In the genomic region with DNA sequence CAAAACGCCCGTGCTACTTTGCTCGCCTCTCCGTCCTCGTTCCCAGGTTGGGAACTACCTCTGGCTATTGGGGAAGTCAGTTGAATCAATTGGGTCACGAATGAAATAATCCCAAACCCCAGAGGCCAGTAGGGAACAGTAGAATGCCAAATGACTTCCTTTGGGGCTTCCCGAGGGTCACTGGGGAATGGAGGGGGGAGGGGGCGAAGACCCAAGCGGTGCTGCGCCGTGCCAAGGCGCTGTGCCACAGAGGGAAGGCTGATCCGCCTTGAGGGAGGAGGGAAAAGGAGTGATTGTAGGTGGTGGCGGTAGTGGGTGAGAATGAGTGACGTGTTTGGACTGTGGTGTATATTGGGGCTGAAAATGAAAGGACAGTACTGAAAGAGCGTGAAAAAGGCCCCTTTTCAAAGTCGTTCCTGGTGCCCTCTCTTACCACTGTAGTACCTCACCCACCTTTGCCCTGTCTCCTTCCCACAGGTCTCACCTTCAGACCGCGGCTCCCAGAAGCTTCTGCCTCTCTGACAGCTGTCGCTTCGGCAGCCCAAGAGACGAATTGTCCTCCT, we compare ENCODE assay signal across 9 mouse cellular contexts. TPM values are rescaled to one million over a fixed set of nuclear protein-coding genes. Genes with fewer than 3 reads are reported as not detected.
DNase-seq lines count a peak whose midpoint lies in the region; ATAC-seq and TF ChIP-seq lines count a peak whose summit lies in the region.
"Had no signal": no experiment of that assay in that cellular context is flagged by ENCODE, and none has a peak within 500 bp of the region (broad histone marks: within the 10 kb centered on the region; RNA-seq: fewer than 3 reads in every experiment).

No protein-coding gene starts in this region.

- WGBS in hindbrain, embryonic 13.5 days, result 1% methylated on average over 22 of the region's 22 CpGs
- WGBS in limb, embryonic 14.5 days, result 0% methylated on average over 22 of the region's 22 CpGs

- TF ChIP-seq POLR2A in limb, embryonic 14.5 days (IDR thresholded peaks at IDR 0.05; ENCODE audit: borderline replicate concordance, extremely low read depth, insufficient read depth, insufficient read length), result 0 out of 2 replicates have a peak, but pooled peaks have one; percentile 17

- H3K4me1 ChIP-seq in hindbrain, embryonic 13.5 days (replicated peaks), result peaks cover 50% of the 10 kb centered on the region
- peaks cover 47% of the 10 kb centered on the region for H3K4me1 ChIP-seq in limb, embryonic 14.5 days (ENCODE audit: control insufficient read depth, insufficient read depth, low read length)

- H3K27ac ChIP-seq in hindbrain, embryonic 13.5 days, result peak overlapping the region; percentile 82
- H3K27ac ChIP-seq in limb, embryonic 14.5 days (replicated peaks; ENCODE audit: low read depth, low read length), result peak overlapping the region; percentile 91
- H3K27ac ChIP-seq: embryonic facial prominence, embryonic 12.5 days had no signal

- H3K9me3 ChIP-seq in hindbrain, embryonic 13.5 days, result no peaks in the 10 kb centered on the region
- no peaks in the 10 kb centered on the region for H3K9me3 ChIP-seq in limb, embryonic 14.5 days (ENCODE audit: control insufficient read depth, low read length)
- H3K9me3 ChIP-seq: embryonic facial prominence, embryonic 12.5 days had no signal

- DNase-seq in adrenal gland, adult (ENCODE audit: inconsistent age in 2 of 2, low spot score in 1 of 2), result peak; percentile 68 to 92
- DNase-seq in adrenal gland, adult 8-10 months, result no peak
- peak; percentile 4 for DNase-seq in limb, embryonic 14.5 days (ENCODE audit: low spot score)
- DNase-seq in frontal cortex, postnatal 25 days (ENCODE audit: low spot score in 2 of 2), result no peak
- DNase-seq in T-cell, adult 2 months (ENCODE audit: low spot score), result no peak
- no peak for DNase-seq in left cerebral cortex, adult 18-20 months (ENCODE audit: low spot score in 2 of 2)

- peak; percentile 14 for ATAC-seq in CD4-positive, CD25-positive, alpha-beta regulatory T cell, adult 4 months
- no peak for ATAC-seq in hindbrain, embryonic 13.5 days (ENCODE audit: low FRiP score)
- ATAC-seq in limb, embryonic 14.5 days (ENCODE audit: low FRiP score, low read depth), result no peak

- peak overlapping the region; percentile 49; the same call in 1 of the 2 replicates for H3K9ac ChIP-seq in hindbrain, embryonic 13.5 days
- H3K9ac ChIP-seq in limb, embryonic 14.5 days (ENCODE audit: low read depth, low read length, severe bottlenecking), result peak overlapping the region; percentile 84
- H3K9ac ChIP-seq: embryonic facial prominence, embryonic 12.5 days had no signal

- H3K4me3 ChIP-seq in hindbrain, embryonic 13.5 days, result peak overlapping the region; percentile 34
- peak overlapping the region; percentile 65 for H3K4me3 ChIP-seq in limb, embryonic 14.5 days (replicated peaks; ENCODE audit: low read length)
- H3K4me3 ChIP-seq: embryonic facial prominence, embryonic 12.5 days had no signal

- H3K27me3 ChIP-seq in hindbrain, embryonic 13.5 days, result peaks cover 99% of the 10 kb centered on the region
- H3K27me3 ChIP-seq in limb, embryonic 14.5 days (ENCODE audit: control insufficient read depth, insufficient read depth, low read length), result peaks cover 29% of the 10 kb centered on the region

- H3K4me2 ChIP-seq in hindbrain, embryonic 13.5 days, result peak overlapping the region; percentile 64
- H3K4me2 ChIP-seq in limb, embryonic 14.5 days (replicated peaks; ENCODE audit: low read depth, low read length, severe bottlenecking), result peak overlapping the region; percentile 75
- H3K4me2 ChIP-seq: embryonic facial prominence, embryonic 12.5 days had no signal

- no peaks in the 10 kb centered on the region for H3K36me3 ChIP-seq in hindbrain, embryonic 13.5 days
- H3K36me3 ChIP-seq in limb, embryonic 14.5 days (ENCODE audit: control insufficient read depth, insufficient read depth, low read length), result no peaks in the 10 kb centered on the region
- H3K36me3 ChIP-seq: embryonic facial prominence, embryonic 12.5 days had no signal

RNA-seq across cellular contexts. Expression of gene Hoxa3, which starts 0.5 kb away (rescaled TPM):
- total RNA-seq in adrenal gland, adult 8-10 months (2022), result 1 to 10 TPM; 2.9 to 9.8 (median 6.8) TPM
- under 1 TPM in 1 of 2 experiments, not detected in 1; 0.15 TPM for polyA plus RNA-seq in CD4-positive, CD25-positive, alpha-beta regulatory T cell, adult 4 months (2017; shearing (Covaris generic))
- polyA plus RNA-seq in hindbrain, embryonic 13.5 days (2015; fragmentation: Nextera tagmentation; extraction: Ambion mirVana), result 21.8 and 23.8 TPM in 2 replicates
- polyA plus RNA-seq in limb, embryonic 14.5 days (2012; rRNA removed), result 12.0 and 15.9 TPM in 2 replicates
- 2.7 and 3.4 TPM in 2 replicates for polyA plus RNA-seq in limb, embryonic 14.5 days (2014; fragmentation: Nextera tagmentation; extraction: Ambion mirVana)
- total RNA-seq in left cerebral cortex, adult 18-20 months (2021), result not detected

RNA-seq across cellular contexts. Expression of gene Gm28308, which starts 0.5 kb away (rescaled TPM):
- total RNA-seq in adrenal gland, adult 8-10 months (2022), result 1 to 10 TPM in 2 of 4 experiments, under 1 TPM in 2; 0.49 to 2.8 (median 1.4) TPM
- not detected for polyA plus RNA-seq in CD4-positive, CD25-positive, alpha-beta regulatory T cell, adult 4 months (2017; shearing (Covaris generic))
- polyA plus RNA-seq in hindbrain, embryonic 13.5 days (2015; fragmentation: Nextera tagmentation; extraction: Ambion mirVana), result not detected in 2 replicates
- 3.2 and 4.6 TPM in 2 replicates for polyA plus RNA-seq in limb, embryonic 14.5 days (2012; rRNA removed)
- 1.1 TPM in 1 of 2 replicates, not detected in the other for polyA plus RNA-seq in limb, embryonic 14.5 days (2014; fragmentation: Nextera tagmentation; extraction: Ambion mirVana)
- total RNA-seq in left cerebral cortex, adult 18-20 months (2021), result not detected
- polyA plus RNA-seq: embryonic facial prominence, embryonic 12.5 days had no signal

RNA-seq across cellular contexts. Expression of gene Hoxa6, which starts 4.1 kb away (rescaled TPM):
- 1 to 10 TPM; 3.6 to 9.5 (median 5.2) TPM for total RNA-seq in adrenal gland, adult 8-10 months (2022)
- polyA plus RNA-seq in CD4-positive, CD25-positive, alpha-beta regulatory T cell, adult 4 months (2017; shearing (Covaris generic)), result not detected
- polyA plus RNA-seq in hindbrain, embryonic 13.5 days (2015; fragmentation: Nextera tagmentation; extraction: Ambion mirVana), result 16.3 and 28.0 TPM in 2 replicates
- polyA plus RNA-seq in limb, embryonic 14.5 days (2012; rRNA removed), result 3.9 and 4.3 TPM in 2 replicates
- 0.66 and 0.94 TPM in 2 replicates for polyA plus RNA-seq in limb, embryonic 14.5 days (2014; fragmentation: Nextera tagmentation; extraction: Ambion mirVana)
- not detected for total RNA-seq in left cerebral cortex, adult 18-20 months (2021)
- polyA plus RNA-seq: embryonic facial prominence, embryonic 12.5 days had no signal

RNA-seq across cellular contexts. Expression of gene Hoxa5, which starts 8.2 kb away (rescaled TPM):
- total RNA-seq in adrenal gland, adult 8-10 months (2022), result 10 to 100 TPM; 10.8 to 15.6 (median 13.3) TPM
- polyA plus RNA-seq in CD4-positive, CD25-positive, alpha-beta regulatory T cell, adult 4 months (2017; shearing (Covaris generic)), result not detected
- 116 and 150 TPM in 2 replicates for polyA plus RNA-seq in hindbrain, embryonic 13.5 days (2015; fragmentation: Nextera tagmentation; extraction: Ambion mirVana)
- polyA plus RNA-seq in limb, embryonic 14.5 days (2012; rRNA removed), result 11.0 and 12.3 TPM in 2 replicates
- polyA plus RNA-seq in limb, embryonic 14.5 days (2014; fragmentation: Nextera tagmentation; extraction: Ambion mirVana), result 3.4 and 3.8 TPM in 2 replicates
- not detected for total RNA-seq in left cerebral cortex, adult 18-20 months (2021)

RNA-seq across cellular contexts. Expression of gene Hoxa7, which starts 9.0 kb away (rescaled TPM):
- 10 to 100 TPM; 12.9 to 27.9 (median 19.1) TPM for total RNA-seq in adrenal gland, adult 8-10 months (2022)
- not detected for polyA plus RNA-seq in CD4-positive, CD25-positive, alpha-beta regulatory T cell, adult 4 months (2017; shearing (Covaris generic))
- polyA plus RNA-seq in hindbrain, embryonic 13.5 days (2015; fragmentation: Nextera tagmentation; extraction: Ambion mirVana), result 7.4 and 14.9 TPM in 2 replicates
- 15.8 and 17.0 TPM in 2 replicates for polyA plus RNA-seq in limb, embryonic 14.5 days (2012; rRNA removed)
- polyA plus RNA-seq in limb, embryonic 14.5 days (2014; fragmentation: Nextera tagmentation; extraction: Ambion mirVana), result 8.9 and 10.1 TPM in 2 replicates
- not detected for total RNA-seq in left cerebral cortex, adult 18-20 months (2021)

Comparison
In these comparisons a context has a peak if more than half of its experiments do, and no peak if none do; other contexts are left out.
1. DNase-seq: peak in adrenal gland, adult (2 of 2) and limb, embryonic 14.5 days (single experiment); none in adrenal gland, adult 8-10 months (single experiment), frontal cortex, postnatal 25 days (0 of 2), T-cell, adult 2 months (single experiment) and left cerebral cortex, adult 18-20 months (0 of 2).